Mouse (Mus musculus) left cerebral cortex, adult 8-10 months (tissue): ENCODE data around the gene Bod1l. TPM values are rescaled to one million over a fixed set of nuclear protein-coding genes. Genes with fewer than 3 reads are reported as not detected.

Source experiments
- DNase-seq, 2 experiments: peaks; one replicate each; pipeline ENCODE4 v3.0.0; 2022; ENCODE audit warnings: low spot score in 2 of 2
- total RNA-seq, 4 experiments: library from RNA; stranded (reverse); gene quantifications; 2 replicates each; pipeline ENCODE4 v1.2.4; 2022

Gene Bod1l
- total RNA-seq, 4 experiments from 2014 or later: 35.5 to 36.7 (median 35.9) TPM

- no peak for DNase-seq
Observed at GRCm38 (mm10) chr5:41804643-41805042, 39.5 kb downstream of the Bod1l start.

GRCm38 (mm10) chr5:41801622-41802021, 42.5 kb downstream of the Bod1l start:
- DNase-seq: no peak

- no peak for DNase-seq
Observed at GRCm38 (mm10) chr5:41794434-41794833, 49.7 kb downstream of the Bod1l start.

DNA sequence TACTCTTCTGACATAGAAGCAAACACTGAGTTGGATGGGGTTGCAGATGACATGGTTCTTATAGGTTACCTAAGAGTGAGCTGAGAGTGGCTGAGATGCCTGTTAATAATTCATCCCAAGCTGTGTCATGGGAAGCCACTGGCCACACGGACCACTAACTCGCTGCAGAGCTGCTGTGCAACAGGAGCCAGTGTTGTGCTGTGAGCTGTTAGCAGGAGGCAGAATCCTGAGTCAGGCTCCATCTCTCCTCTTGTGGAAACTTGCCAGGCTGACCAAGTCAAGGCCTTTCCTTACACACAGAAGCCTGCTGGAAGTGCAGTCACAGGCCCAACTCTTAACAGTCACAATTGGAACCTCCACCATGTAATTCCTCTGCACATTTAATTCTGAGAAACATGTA, 53.6 kb downstream of the Bod1l start:
- DNase-seq: no peak

GRCm38 (mm10) chr5:41788877-41789276, 55.2 kb downstream of the Bod1l start:
- no peak for DNase-seq

DNA sequence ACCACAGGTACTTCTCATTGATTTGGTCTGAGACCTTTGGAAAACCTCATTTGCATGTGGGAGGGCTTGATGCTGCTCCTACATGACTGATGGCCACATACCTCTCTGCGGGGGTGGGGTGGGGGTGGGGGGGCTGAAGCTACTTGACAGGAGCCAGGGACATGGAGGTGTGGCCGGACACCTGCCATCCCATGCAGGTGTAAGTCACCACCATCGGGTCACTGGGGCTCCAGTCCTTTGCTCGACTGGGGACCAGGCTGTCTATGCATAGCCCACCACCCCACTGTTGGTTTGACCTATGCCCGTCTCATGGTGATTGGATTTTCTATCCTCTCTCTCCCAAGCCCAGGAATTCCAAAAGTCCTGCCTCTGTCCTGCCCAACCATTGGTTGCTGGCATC, 62.2 kb downstream of the Bod1l start:
- DNase-seq: no peak

DNA sequence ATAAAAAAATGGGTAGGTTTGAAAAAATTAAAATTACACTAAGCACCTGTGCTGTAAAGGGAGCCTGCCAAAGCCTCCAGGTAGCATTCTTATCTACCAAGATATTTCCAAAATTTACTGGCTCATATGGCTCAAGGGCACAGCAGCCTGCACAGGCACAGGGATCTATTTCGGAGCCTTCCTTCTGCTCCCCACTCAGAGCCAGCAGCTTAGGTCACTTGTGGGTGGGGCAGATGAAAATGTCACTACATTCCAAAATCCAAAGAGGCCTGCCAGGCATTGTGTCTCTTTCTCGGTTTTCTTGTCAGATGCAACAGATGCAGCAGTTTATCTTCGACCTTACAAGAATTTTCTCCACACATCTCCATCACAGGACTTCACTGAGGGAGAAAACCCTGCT, 64.1 kb downstream of the Bod1l start:
- no peak for DNase-seq

DNA sequence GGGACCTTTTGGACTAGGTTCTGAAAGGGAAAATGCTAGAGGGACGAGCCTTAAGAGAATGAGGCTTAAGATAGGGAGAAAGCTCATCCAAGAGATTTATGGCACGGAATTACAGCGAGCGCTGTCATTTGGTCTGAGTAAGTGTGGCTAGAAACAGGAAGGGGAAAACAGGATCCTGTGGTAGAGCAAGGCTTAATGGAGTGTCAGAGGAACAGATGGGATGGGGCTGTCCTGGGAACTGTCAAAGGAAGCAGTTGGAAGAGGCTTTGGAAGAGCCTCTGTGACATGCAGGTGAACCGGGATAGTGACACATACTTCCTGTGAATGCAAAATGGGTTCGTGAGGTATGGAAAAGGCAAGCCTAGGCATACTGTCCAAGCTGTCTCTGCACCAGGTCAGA, 68.4 kb downstream of the Bod1l start:
- no peak for DNase-seq

GRCm38 (mm10) chr5:41775273-41775672, 68.8 kb downstream of the Bod1l start:
- DNase-seq: no peak

DNA sequence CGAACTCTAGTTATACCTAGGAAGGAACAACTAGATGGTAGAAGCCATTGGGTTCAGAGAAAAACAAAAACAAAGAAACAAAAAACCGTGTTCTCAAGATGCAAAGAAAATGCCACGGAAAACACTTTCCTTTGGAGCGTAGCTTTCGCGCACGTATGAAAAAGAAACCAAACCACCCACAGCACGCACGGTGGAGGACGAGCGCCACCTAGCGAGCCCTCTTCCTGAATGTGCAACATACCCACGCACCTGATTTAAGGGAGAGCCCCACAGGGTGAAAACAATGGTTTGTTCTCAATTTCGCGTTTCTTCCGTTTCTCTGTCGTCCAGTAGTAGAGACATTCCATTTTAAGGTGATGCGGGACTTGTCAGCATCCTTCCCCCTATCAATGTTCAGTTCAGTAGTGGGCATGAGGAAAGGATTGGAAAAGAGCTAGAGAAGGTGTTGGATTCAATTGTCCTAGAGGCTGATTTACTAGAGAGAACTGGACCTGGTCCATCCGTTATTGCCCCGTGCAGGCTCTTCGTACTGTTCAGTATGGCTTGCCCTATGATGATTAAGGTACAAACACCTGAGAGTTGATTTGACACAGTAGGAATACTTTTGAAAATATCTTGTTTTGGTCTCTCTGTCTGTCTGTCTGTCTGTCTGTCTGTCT, 75.6 kb downstream of the Bod1l start:
- DNase-seq: peak; percentile 49 to 91

- no peak for DNase-seq
Observed at GRCm38 (mm10) chr5:41767296-41768200, 76.6 kb downstream of the Bod1l start.

GRCm38 (mm10) chr5:41766406-41767010, 77.6 kb downstream of the Bod1l start:
- no peak for DNase-seq

- DNase-seq: no peak
Observed at GRCm38 (mm10) chr5:41765626-41766405, 78.3 kb downstream of the Bod1l start.

DNA sequence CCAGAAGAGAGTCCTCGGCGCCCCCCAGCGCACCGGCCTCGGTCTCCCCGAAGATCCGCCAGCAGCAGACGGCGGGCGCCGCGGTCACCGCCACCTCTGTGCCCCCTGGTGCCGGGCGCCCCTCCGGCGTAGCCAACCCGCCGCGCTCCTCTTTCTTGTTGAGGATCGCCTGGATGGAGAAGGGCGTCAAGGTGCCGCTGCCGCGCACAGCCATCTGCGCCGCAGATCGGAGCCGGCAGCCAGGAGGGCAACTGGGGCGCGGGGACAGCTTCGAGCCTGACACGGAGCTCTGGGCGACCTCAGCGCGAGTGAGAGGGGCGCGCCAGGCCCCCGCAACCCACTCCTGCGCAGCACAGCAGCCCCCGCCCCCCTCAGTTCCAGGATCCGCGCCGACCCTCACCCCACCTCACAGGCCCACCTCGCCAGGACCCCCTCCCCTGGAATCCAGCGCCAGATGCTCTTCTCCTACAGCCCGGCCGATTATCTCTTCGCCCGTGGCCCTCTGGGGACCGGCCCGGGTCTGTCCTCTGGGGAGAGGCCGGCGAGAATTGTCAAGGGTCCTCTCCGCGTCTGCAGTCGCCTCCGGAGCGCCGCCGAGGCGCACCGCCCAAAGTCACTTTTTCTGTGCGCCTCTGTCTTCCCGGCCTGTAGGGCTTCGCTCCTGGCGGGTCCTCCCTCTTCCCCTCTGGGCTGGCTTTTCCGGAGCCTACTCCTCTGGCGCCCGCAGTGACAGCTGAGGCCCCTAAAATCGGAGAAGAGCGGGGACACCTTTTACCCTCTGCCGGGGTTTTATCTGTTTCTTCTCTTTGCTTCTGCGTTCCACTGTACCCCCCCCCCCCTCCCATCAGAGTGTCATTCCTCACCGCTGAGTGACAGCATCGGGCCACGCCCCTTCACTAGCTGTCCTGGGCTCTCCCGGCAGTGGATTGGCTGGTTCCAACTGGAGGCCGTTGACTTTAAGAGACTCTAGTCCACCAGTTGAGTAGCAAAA, 80.1 kb downstream of the Bod1l start, which contains the start of gene Nkx3-2:
TSS of gene Nkx3-2 (minus strand) at position 771 of the 991 bp plus-strand sequence.
- no peak for DNase-seq

DNA sequence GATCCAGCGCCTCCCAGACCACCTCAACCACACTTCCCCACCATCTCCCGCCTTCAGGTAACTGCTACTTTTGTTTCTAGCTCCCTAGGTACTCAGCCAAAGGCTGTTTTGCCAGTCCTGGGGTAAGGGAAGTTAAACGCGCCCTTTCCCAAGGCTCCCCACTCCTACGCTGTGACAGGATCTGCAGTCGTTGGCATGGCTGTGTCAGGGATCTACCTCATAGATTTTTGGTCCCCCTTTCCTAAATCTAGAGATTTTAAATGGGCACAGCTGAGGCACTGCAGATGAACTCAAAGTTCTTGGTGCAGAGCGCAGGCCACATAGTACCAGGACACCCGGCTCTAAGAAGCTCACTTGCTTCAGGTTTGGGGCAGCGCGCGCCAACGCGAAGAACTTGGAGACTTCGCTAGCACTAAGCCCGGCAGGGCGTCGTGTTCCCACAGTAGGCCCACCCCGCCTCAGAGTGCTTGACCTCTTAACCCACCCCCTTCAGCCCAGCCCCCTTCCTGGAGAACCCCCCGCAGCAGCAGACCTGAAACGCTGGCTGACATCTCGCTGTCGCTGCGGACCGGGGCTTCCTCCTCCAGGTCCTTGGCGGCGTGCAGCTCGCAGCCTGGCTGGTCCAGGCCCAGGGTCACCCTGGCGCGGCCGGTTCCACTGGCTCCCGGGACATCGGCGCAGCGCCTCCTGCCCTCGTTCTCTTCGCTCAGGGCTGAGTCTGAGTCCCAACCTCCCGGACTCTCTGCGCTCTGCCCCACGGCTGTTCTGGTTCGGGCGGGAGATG, 81.0 kb downstream of the Bod1l start:
- DNase-seq: no peak

DNA sequence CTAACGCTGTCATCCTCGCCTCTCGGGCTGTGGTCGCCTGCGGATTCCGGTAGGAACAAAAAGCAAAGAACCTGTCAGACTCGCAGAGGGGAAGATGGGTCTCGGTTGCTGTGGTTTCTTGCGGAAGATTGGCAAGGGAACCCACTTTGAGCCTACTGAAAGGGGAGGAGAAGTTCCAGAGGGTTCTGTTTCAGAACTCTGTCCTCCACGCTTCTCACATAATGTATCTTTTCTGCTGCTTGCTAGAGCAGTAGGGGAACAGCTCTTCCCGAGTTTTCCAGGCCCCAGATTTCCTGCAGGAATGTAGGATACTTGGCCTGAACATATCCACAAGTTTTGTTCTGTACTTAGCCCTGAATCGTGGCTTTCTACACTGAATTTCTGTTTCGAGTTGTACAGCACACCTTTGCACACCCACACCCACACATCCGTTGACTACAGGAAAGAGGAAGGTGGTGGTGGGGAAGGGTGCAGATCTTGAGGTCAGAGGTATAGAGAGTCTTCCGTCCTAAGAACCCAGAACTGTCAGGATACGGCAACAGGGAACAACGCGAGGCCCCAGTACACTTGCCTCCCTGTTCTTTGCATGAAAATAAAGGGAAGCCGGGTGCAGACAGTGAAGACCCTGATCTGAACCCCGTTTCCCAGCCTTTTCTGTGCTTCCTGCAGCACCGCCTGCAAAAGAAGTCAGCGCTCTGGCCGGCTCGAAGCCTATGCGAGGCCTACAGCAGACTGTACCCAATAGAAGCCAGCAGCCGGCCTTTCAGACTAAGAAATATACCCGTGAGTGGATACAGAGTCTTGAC, 81.8 kb downstream of the Bod1l start:
- no peak for DNase-seq

GRCm38 (mm10) chr5:41761509-41762140, 82.5 kb downstream of the Bod1l start:
- no peak for DNase-seq
